Mouse (Mus musculus) ovary, adult 18-20 months (tissue): Measurements from ENCODE around the gene Map1b.

ENCODE experiments used
- DNase-seq: peaks from one replicate; pipeline ENCODE4 v3.0.0; 2022; ENCODE audit warnings: low spot score, mixed read lengths

Map1b gene

GRCm38 (mm10) chr13:99485861-99486260 lies 30.5 kb downstream of the Map1b start:
- DNase-seq: peak; percentile 39

- DNase-seq: no peak
These were observed 31.0 kb downstream of the Map1b start for GRCm38 (mm10) chr13:99485331-99485733.

GRCm38 (mm10) chr13:99484905-99485304 lies 31.4 kb downstream of the Map1b start:
- DNase-seq: no peak

- DNase-seq: no peak
These were observed 32.9 kb downstream of the Map1b start for GRCm38 (mm10) chr13:99483433-99483832.

GRCm38 (mm10) chr13:99475488-99475887 lies 40.9 kb downstream of the Map1b start:
- DNase-seq: no peak

- DNase-seq: no peak
These were observed 41.3 kb downstream of the Map1b start for GRCm38 (mm10) chr13:99475033-99475432.

- DNase-seq: no peak
These were observed 42.2 kb downstream of the Map1b start for GRCm38 (mm10) chr13:99474108-99474507.

- no peak for DNase-seq
These were observed 44.3 kb downstream of the Map1b start for GRCm38 (mm10) chr13:99472028-99472427.

GRCm38 (mm10) chr13:99470084-99470483 lies 46.3 kb downstream of the Map1b start:
- DNase-seq: no peak

GRCm38 (mm10) chr13:99468267-99468666 lies 48.1 kb downstream of the Map1b start:
- DNase-seq: no peak

- peak; percentile 63 for DNase-seq
These were observed 49.5 kb downstream of the Map1b start for GRCm38 (mm10) chr13:99466811-99467315.

- DNase-seq: no peak
These were observed 50.3 kb downstream of the Map1b start for GRCm38 (mm10) chr13:99466064-99466463.

GRCm38 (mm10) chr13:99464551-99464950 lies 51.8 kb downstream of the Map1b start:
- DNase-seq: no peak

GRCm38 (mm10) chr13:99461886-99462285 lies 54.5 kb downstream of the Map1b start:
- no peak for DNase-seq

GRCm38 (mm10) chr13:99459612-99460011 lies 56.7 kb downstream of the Map1b start:
- DNase-seq: no peak

- no peak for DNase-seq
These were observed 57.5 kb downstream of the Map1b start for GRCm38 (mm10) chr13:99458658-99459386.

- no peak for DNase-seq
These were observed 61.4 kb downstream of the Map1b start for GRCm38 (mm10) chr13:99454977-99455376.

- no peak for DNase-seq
These were observed 63.9 kb downstream of the Map1b start for GRCm38 (mm10) chr13:99452444-99452843.

GRCm38 (mm10) chr13:99451276-99451675 lies 65.1 kb downstream of the Map1b start:
- DNase-seq: no peak

GRCm38 (mm10) chr13:99450766-99451165 lies 65.6 kb downstream of the Map1b start:
- no peak for DNase-seq

- no peak for DNase-seq
These were observed 66.8 kb downstream of the Map1b start for GRCm38 (mm10) chr13:99449547-99449946.

GRCm38 (mm10) chr13:99448278-99448677 lies 68.1 kb downstream of the Map1b start:
- no peak for DNase-seq

- DNase-seq: no peak
These were observed 68.7 kb downstream of the Map1b start for GRCm38 (mm10) chr13:99447403-99448199.
